Mouse (Mus musculus) bone marrow, adult 2 months (tissue): ENCODE data around the gene Gpx4.

ENCODE experiments used
- CTCF ChIP-seq: fragments of 200-500 bp; IDR thresholded peaks from 2 replicates; pipeline ENCODE4 v1.5.1; 2011; ENCODE audit warnings: low read length, control low read depth; ENCODE audit not compliant: control insufficient read depth, insufficient read depth
- POLR2A ChIP-seq: fragments of 200-500 bp; IDR thresholded peaks from 2 replicates; pipeline ENCODE4 v1.6.1; 2011; ENCODE audit warnings: low read depth, mild to moderate bottlenecking, control low read depth, low read length, borderline replicate concordance; ENCODE audit not compliant: control insufficient read depth

DNA sequence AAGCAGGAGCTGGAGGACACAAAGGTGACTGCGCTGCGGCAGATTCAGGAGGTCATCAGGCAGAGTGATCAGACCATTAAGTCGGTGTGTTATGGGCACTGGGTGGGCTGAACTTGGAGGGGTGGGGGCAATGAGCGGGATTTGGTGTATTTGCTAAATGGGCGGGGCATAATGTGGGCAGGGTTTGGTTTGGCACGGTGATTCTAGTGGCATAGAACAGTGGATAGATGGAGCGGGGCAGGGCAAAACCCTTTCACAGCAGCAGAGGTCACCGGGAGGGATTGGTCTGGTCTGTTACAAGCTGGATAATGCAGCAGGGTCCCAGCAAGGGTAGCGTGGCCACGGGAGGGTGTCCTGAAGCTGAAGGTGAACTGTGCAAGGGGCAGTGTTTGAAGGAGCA is 21.5 kb upstream of the Gpx4 start:
- TF ChIP-seq CTCF = no peak
- no peak for TF ChIP-seq POLR2A
